Mouse (Mus musculus) testis, adult 2 months (tissue): ENCODE measurements around the gene Zg16.

Experiments
- CTCF ChIP-seq: fragments of 200-500 bp; IDR thresholded peaks from 2 replicates; pipeline ENCODE4 v1.5.1; 2012; ENCODE audit warnings: low read depth, mild to moderate bottlenecking, inconsistent platforms, low read length, moderate library complexity; ENCODE audit not compliant: control insufficient read depth, insufficient read depth, insufficient replicate concordance
- POLR2A ChIP-seq: fragments of 200-500 bp; IDR thresholded peaks from 2 replicates; pipeline ENCODE4 v1.6.1; 2012; ENCODE audit warnings: low read depth, mild to moderate bottlenecking, inconsistent platforms, low read length, moderate library complexity; ENCODE audit not compliant: control insufficient read depth

DNA sequence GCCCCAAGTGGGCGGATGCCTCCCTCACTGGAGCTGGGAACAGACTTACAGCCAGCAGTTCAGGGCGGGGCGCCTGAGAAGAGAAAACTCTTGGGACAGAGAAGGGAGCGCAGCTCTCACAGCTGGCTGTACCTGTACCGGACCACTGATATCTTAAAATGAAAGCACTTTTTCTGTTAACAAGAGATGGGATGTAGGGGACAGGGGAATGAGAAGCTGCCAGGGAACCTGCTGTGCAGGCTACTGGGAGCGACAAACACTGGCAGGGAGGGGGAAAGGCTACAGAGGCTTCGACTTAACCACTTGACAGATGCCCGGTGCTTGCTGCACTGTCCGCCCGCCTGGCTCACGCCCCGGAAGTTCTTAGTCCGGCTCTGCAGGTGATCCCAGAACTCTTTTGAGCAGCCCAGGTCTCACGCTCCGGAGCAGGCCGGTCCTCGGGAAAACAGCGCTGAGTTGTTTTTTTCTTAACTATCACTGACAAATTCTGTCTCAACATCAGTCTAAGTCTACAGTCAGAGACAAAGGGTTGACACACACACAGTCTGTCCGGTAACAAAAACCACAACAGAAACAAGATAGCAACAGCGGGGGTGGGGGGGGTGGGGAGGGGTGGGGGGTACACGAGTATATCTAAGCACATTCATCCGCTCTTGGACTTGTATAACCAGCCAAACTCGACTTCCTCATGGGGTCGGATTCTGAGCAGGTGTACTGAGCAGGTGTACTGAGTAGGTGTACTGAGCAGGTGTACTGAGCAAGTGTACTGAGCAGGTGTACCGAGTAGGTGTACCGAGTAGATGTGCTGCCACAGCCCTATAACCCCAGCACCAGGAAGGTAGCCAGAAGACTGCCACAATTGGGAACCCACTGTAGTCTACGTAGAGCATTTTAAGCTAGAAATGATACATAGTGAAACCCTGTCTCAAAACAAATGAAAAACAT, 2.0 kb upstream of the Zg16 start:
- no peak for TF ChIP-seq CTCF
- TF ChIP-seq POLR2A, result no peak
